Mouse (Mus musculus): Measurements from ENCODE around the gene Calcrl. TPM values are rescaled to one million over a fixed set of nuclear protein-coding genes. Genes with fewer than 3 reads are reported as not detected.

The Calcrl gene
- polyA plus RNA-seq, 1 experiment = 1.5 TPM

DNA sequence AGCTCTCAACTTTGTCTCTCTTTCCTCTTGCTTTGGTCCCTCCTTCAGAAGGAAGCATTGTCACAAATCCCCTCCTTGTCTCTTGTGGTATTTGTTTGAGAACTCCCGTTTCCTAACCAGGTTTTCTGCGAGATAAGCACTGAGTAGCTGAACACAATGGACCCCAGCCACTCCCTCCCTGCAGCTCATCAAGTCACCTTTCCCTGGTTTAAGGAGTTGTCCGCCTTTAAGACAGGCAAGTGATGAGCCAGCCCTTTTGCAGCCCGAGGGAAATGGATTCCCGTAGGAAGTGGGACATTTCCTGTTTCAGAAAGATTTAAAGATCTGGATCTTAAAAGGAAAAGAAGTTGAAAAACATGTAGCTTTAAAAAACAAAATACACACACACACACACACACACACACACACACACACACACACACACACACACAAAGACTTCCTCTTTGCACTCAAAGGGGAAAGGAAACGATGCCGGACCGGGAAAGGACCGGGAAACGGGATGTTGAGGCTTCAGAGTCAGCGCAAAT lies 34.5 kb upstream of the Calcrl start:
- no peak overlapping the region for H3K9ac ChIP-seq (ENCODE audit: low read depth, poor library complexity, severe bottlenecking)
- H3K4me3 ChIP-seq (ENCODE audit: low read depth, low read length) = no peak overlapping the region
- H3K36me3 ChIP-seq (ENCODE audit: control insufficient read depth, insufficient read depth, low read length, poor library complexity, severe bottlenecking) = peaks cover 3% of the 10 kb centered on the region
- H3K9me3 ChIP-seq (replicated peaks; ENCODE audit: control insufficient read depth, insufficient read depth, low read length, poor library complexity, severe bottlenecking) = no peaks in the 10 kb centered on the region
- no peaks in the 10 kb centered on the region for H3K27me3 ChIP-seq (ENCODE audit: control insufficient read depth, insufficient read depth, low read length, poor library complexity, severe bottlenecking)
- 0 out of 2 replicates have a peak overlapping the region, but pooled peaks have one; percentile 3 for H3K27ac ChIP-seq (ENCODE audit: insufficient read depth, low read length)
- no peaks in the 10 kb centered on the region for H3K4me1 ChIP-seq (ENCODE audit: control insufficient read depth, insufficient read depth, low read length)
- TF ChIP-seq EP300 (IDR thresholded peaks at IDR 0.05; ENCODE audit: insufficient read depth, low read depth, low read length) = no peak
- no peak for TF ChIP-seq CTCF (IDR thresholded peaks at IDR 0.05; ENCODE audit: low read depth, low read length)
- no peak for TF ChIP-seq POLR2A (IDR thresholded peaks at IDR 0.05; ENCODE audit: insufficient read depth, low read length)

DNA sequence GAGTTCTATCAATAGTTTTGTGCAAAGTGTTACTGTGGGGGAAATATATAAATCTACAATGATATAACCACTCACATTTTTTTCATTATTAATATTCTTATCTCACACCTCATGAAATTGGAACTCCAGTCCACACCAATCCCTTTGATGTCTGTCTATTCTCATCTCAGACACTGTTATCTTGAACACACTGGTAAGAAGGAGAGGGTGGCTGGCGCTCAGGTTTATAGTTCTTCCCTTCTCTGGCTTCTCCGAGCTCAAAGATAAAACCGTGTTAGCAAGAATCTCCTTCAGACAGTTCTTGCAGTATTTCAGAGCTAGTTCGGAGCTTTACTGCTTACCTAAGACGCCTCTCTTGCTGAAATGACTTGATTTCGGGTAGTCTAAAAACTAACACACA lies 32.0 kb upstream of the Calcrl start:
- no peaks in the 10 kb centered on the region for H3K9me3 ChIP-seq (replicated peaks; ENCODE audit: control insufficient read depth, insufficient read depth, low read length, poor library complexity, severe bottlenecking)
- no peaks in the 10 kb centered on the region for H3K4me1 ChIP-seq (ENCODE audit: control insufficient read depth, insufficient read depth, low read length)
- H3K36me3 ChIP-seq (ENCODE audit: control insufficient read depth, insufficient read depth, low read length, poor library complexity, severe bottlenecking) = peaks cover 3% of the 10 kb centered on the region
- H3K4me3 ChIP-seq (ENCODE audit: low read depth, low read length) = no peak overlapping the region
- H3K27me3 ChIP-seq (ENCODE audit: control insufficient read depth, insufficient read depth, low read length, poor library complexity, severe bottlenecking) = no peaks in the 10 kb centered on the region
- TF ChIP-seq POLR2A (IDR thresholded peaks at IDR 0.05; ENCODE audit: insufficient read depth, low read length) (no peak), EP300 (IDR thresholded peaks at IDR 0.05; ENCODE audit: insufficient read depth, low read depth, low read length) (no peak), CTCF (IDR thresholded peaks at IDR 0.05; ENCODE audit: low read depth, low read length) (no peak)
- H3K9ac ChIP-seq (ENCODE audit: low read depth, poor library complexity, severe bottlenecking) = no peak overlapping the region
- no peak overlapping the region for H3K27ac ChIP-seq (ENCODE audit: insufficient read depth, low read length)

DNA sequence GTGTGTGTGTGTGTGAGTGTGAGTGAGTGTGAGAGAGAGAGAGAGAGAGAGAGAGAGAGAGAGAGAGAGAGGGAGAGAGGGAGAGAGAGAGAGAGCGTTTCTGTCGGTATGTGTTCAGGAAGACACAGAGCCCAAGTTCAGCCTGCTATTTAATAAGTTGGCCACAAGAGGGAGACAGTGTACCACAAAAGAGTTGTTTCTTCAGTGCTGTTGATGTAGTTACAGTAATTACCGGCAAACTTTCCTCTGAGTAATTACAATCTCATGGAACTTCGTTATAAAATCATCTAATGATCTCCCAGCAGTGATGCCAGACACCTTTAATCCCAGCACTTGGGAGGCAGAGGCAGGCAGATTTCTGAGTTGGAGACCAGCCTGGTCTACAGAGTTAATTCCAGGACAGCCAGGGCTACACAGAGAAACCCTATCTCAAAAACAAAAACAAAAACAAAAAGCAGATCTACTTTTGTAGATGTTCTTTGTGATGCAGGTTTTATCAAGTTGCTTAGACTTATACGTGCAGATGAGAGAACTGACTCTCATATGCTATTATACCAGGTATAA lies 30.1 kb upstream of the Calcrl start:
- H3K9ac ChIP-seq (ENCODE audit: low read depth, poor library complexity, severe bottlenecking) = no peak overlapping the region
- TF ChIP-seq CTCF (IDR thresholded peaks at IDR 0.05; ENCODE audit: low read depth, low read length) (no peak), POLR2A (IDR thresholded peaks at IDR 0.05; ENCODE audit: insufficient read depth, low read length) (no peak), EP300 (IDR thresholded peaks at IDR 0.05; ENCODE audit: insufficient read depth, low read depth, low read length) (no peak)
- no peak overlapping the region for H3K27ac ChIP-seq (ENCODE audit: insufficient read depth, low read length)
- 0 out of 2 replicates have a peak overlapping the region, but pooled peaks have one; percentile 4 for H3K4me3 ChIP-seq (ENCODE audit: low read depth, low read length)
- H3K27me3 ChIP-seq (ENCODE audit: control insufficient read depth, insufficient read depth, low read length, poor library complexity, severe bottlenecking) = no peaks in the 10 kb centered on the region
- no peaks in the 10 kb centered on the region for H3K9me3 ChIP-seq (replicated peaks; ENCODE audit: control insufficient read depth, insufficient read depth, low read length, poor library complexity, severe bottlenecking)
- peaks cover 3% of the 10 kb centered on the region for H3K36me3 ChIP-seq (ENCODE audit: control insufficient read depth, insufficient read depth, low read length, poor library complexity, severe bottlenecking)
- H3K4me1 ChIP-seq (ENCODE audit: control insufficient read depth, insufficient read depth, low read length) = no peaks in the 10 kb centered on the region

DNA sequence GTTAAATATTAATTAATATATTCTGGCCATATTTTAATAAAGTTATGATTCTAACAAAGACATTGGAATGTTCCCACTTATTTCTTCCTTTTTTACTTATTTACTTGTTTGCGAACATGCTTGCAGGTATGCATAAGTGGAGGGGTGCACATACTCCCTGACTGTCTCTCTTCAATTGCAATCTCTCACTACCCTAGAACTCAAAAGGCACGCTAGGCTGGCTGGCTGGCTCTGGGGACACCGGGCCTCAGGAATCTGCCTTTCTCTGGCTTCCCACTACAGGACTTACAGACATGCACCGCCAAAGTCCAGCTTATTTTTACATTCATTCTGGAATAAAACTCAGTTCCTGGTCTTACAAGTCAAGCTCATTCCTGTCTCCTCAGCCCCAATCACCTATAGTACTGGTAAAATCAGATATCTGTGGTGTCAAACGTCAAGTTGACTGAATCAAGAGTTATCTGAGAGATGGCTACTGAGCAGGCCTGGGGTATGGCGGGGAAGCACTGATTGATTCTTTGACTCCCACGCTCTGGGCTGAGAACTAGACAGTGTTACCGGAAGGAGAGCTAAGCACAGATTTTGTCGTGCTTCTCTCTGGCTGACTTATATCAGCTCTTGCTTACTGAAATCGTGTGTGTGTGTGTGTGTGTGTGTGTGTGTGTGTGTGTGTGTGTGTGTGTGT lies 29.5 kb upstream of the Calcrl start:
- TF ChIP-seq EP300 (IDR thresholded peaks at IDR 0.05; ENCODE audit: insufficient read depth, low read depth, low read length) = no peak
- no peak for TF ChIP-seq CTCF (IDR thresholded peaks at IDR 0.05; ENCODE audit: low read depth, low read length)
- TF ChIP-seq POLR2A (IDR thresholded peaks at IDR 0.05; ENCODE audit: insufficient read depth, low read length) = no peak
- 0 out of 2 replicates have a peak overlapping the region, but pooled peaks have one; percentile 4 for H3K4me3 ChIP-seq (ENCODE audit: low read depth, low read length)
- H3K4me1 ChIP-seq (ENCODE audit: control insufficient read depth, insufficient read depth, low read length) = no peaks in the 10 kb centered on the region

DNA sequence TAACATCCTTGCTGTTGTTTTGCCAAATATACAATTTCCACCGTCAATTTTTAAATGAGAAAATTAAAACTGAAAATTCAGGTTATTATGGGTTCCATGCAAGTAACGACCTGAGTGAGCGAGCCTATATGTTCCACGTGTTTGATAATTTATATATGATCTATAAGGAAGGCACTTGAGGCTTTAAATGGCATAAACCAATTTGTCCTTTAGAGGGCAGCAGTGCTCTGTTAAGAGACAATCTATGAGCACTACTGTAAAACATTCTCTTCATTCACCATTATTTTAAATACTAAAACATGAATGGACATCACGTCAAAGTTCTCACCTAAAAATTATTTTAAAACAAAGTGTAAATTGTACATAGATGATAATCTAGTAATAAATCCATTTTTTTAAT lies 28.8 kb upstream of the Calcrl start:
- Histone ChIP-seq H3K9ac (ENCODE audit: low read depth, poor library complexity, severe bottlenecking) (no peak overlapping the region), H3K4me3 (ENCODE audit: low read depth, low read length) (no peak overlapping the region), H3K27me3 (ENCODE audit: control insufficient read depth, insufficient read depth, low read length, poor library complexity, severe bottlenecking) (no peaks in the 10 kb centered on the region), H3K27ac (ENCODE audit: insufficient read depth, low read length) (no peak overlapping the region), H3K4me1 (ENCODE audit: control insufficient read depth, insufficient read depth, low read length) (no peaks in the 10 kb centered on the region), H3K9me3 (replicated peaks; ENCODE audit: control insufficient read depth, insufficient read depth, low read length, poor library complexity, severe bottlenecking) (no peaks in the 10 kb centered on the region), H3K36me3 (ENCODE audit: control insufficient read depth, insufficient read depth, low read length, poor library complexity, severe bottlenecking) (peaks cover 3% of the 10 kb centered on the region)
- TF ChIP-seq CTCF (IDR thresholded peaks at IDR 0.05; ENCODE audit: low read depth, low read length) (no peak), POLR2A (IDR thresholded peaks at IDR 0.05; ENCODE audit: insufficient read depth, low read length) (no peak), EP300 (IDR thresholded peaks at IDR 0.05; ENCODE audit: insufficient read depth, low read depth, low read length) (no peak)

More for the DNA sequence above, 29.5 kb upstream of the Calcrl start:
- Histone ChIP-seq H3K27me3 (ENCODE audit: control insufficient read depth, insufficient read depth, low read length, poor library complexity, severe bottlenecking) (no peaks in the 10 kb centered on the region), H3K36me3 (ENCODE audit: control insufficient read depth, insufficient read depth, low read length, poor library complexity, severe bottlenecking) (peaks cover 3% of the 10 kb centered on the region), H3K9ac (ENCODE audit: low read depth, poor library complexity, severe bottlenecking) (no peak overlapping the region), H3K27ac (ENCODE audit: insufficient read depth, low read length) (no peak overlapping the region; the same call in 1 of the 2 replicates), H3K9me3 (replicated peaks; ENCODE audit: control insufficient read depth, insufficient read depth, low read length, poor library complexity, severe bottlenecking) (no peaks in the 10 kb centered on the region)

DNA sequence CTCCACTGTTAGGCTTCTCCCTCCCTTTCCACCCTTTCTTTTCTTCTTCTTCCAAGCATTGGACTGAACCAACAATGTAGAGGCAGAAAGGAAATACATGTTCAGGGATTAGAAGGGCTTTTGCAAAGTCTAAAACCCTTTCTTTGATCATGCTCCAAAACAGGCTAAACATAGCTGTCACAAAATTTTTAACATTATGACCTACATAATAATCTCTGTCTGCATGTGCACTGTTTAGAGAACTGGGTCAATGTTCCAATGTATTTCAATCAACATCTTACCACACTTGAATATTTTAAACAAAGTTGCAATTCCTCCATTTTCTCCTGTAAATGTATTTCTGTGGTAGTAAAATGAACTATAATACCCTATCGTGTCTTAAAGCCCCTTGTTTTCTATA lies 20.3 kb upstream of the Calcrl start:
- H3K9ac ChIP-seq (ENCODE audit: low read depth, poor library complexity, severe bottlenecking) = no peak overlapping the region
- H3K4me1 ChIP-seq (ENCODE audit: control insufficient read depth, insufficient read depth, low read length) = no peaks in the 10 kb centered on the region
- H3K4me3 ChIP-seq (ENCODE audit: low read depth, low read length) = no peak overlapping the region
- H3K27me3 ChIP-seq (ENCODE audit: control insufficient read depth, insufficient read depth, low read length, poor library complexity, severe bottlenecking) = no peaks in the 10 kb centered on the region
- no peak for TF ChIP-seq EP300 (IDR thresholded peaks at IDR 0.05; ENCODE audit: insufficient read depth, low read depth, low read length)
- no peak for TF ChIP-seq POLR2A (IDR thresholded peaks at IDR 0.05; ENCODE audit: insufficient read depth, low read length)
- no peak for TF ChIP-seq CTCF (IDR thresholded peaks at IDR 0.05; ENCODE audit: low read depth, low read length)
- H3K9me3 ChIP-seq (replicated peaks; ENCODE audit: control insufficient read depth, insufficient read depth, low read length, poor library complexity, severe bottlenecking) = no peaks in the 10 kb centered on the region
- H3K36me3 ChIP-seq (ENCODE audit: control insufficient read depth, insufficient read depth, low read length, poor library complexity, severe bottlenecking) = peaks cover 11% of the 10 kb centered on the region
- no peak overlapping the region for H3K27ac ChIP-seq (ENCODE audit: insufficient read depth, low read length)

Data from ES-Bruce4 (cell line).